ENCODE assay signal across 12 mouse cellular contexts in the genomic region with DNA sequence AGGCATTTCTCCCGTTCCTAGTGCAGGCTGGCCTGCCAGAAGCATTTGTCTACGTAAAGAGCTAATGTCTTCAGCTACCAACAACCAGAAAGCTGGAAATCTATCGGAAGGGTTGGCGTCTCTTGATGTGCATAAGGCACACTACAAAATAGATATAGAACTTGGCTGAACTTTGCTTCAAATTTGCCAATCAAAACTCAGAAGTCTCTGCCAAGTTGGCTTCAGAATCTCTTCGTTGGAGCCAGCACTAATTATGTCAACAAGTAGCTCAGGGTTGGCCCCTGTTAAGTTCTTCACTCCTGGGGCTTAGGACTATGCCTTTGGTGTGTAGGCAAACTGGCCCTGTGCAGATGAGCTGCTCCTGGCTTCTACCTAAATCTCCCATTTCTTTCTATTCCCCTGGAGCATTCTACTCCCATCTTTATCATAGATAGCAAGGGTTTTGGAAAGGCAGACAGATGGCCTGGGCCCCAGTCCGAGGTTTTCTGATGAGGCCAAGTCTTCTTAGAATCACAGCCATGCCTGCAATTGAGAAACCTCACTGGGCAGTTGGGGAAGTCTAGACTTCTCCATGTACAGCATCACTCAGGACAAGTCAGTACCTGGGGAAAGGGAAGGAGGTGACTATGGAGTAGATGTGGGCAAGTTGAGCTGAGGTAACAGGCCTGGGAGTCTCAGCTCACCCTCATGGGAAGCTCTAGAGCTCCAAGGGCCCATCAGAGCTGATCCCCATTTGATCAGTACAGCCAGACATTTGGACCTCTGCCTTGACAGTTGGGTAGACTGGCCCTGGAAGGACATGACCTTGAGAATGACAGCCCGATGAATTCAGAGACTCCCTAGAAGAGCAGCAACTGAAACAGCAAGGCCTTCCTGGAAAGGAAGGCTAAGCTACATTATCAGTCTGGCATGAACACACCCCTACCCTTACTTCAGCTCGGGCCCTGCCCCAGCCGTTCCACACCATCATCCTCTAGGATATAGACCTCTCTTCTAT.
DNase-seq lines count a peak whose midpoint lies in the region; ATAC-seq and TF ChIP-seq lines count a peak whose summit lies in the region.
"Had no signal": no experiment of that assay in that cellular context is flagged by ENCODE, and none has a peak within 500 bp of the region (broad histone marks: within the 10 kb centered on the region; RNA-seq: fewer than 3 reads in every experiment).

No protein-coding gene starts in this region.

- ATAC-seq in heart, embryonic 11.5 days (replicated peaks; ENCODE audit: insufficient number of reproducible peaks, low FRiP score, low TSS enrichment) = no peak
- no peak for ATAC-seq in heart, embryonic 13.5 days (ENCODE audit: extremely low read depth, insufficient number of reproducible peaks, low FRiP score, low TSS enrichment)
- ATAC-seq in frontal cortex, adult (ENCODE audit: low TSS enrichment) = no peak
- ATAC-seq: hindbrain, embryonic 16.5 days had no signal

- peak; percentile 58 to 68 for DNase-seq in heart, adult 18-20 months
- DNase-seq in adrenal gland, postnatal 36 days = peak; percentile 54 to 64
- no peak for DNase-seq in kidney, postnatal 36 days
- no peak for DNase-seq in right cerebral cortex, postnatal 25 days
- DNase-seq: liver, embryonic 13.5 days; retina, postnatal 1 day; thymus, adult 2 months had no signal

- peaks cover 3% of the 10 kb centered on the region; the same call in 1 of the 2 replicates for H3K4me1 ChIP-seq in heart, embryonic 11.5 days (ENCODE audit: control insufficient read depth, insufficient read depth, low read length)
- no peaks in the 10 kb centered on the region for H3K4me1 ChIP-seq in ES-Bruce4 (ENCODE audit: control insufficient read depth, insufficient read depth, low read length)
- H3K4me1 ChIP-seq in heart, embryonic 13.5 days = peaks cover 47% of the 10 kb centered on the region
- H3K4me1 ChIP-seq: liver, embryonic 13.5 days had no signal

- WGBS in heart, embryonic 11.5 days (ENCODE audit: insufficient replicate concordance) = 83% methylated on average over 9 of the region's 9 CpGs
- 67% methylated on average over 9 of the region's 9 CpGs for WGBS in heart, embryonic 13.5 days

- no peak for TF ChIP-seq EP300 in ES-Bruce4 (IDR thresholded peaks at IDR 0.05; ENCODE audit: insufficient read depth, low read depth, low read length)

- TF ChIP-seq CTCF in ES-Bruce4 (IDR thresholded peaks at IDR 0.05; ENCODE audit: low read depth, low read length) = no peak

- no peak for TF ChIP-seq POLR2A in ES-Bruce4 (IDR thresholded peaks at IDR 0.05; ENCODE audit: insufficient read depth, low read length)

- no peak overlapping the region for H3K9ac ChIP-seq in heart, embryonic 11.5 days (ENCODE audit: low read depth, low read length)
- H3K9ac ChIP-seq in ES-Bruce4 (ENCODE audit: low read depth, poor library complexity, severe bottlenecking) = no peak overlapping the region
- H3K9ac ChIP-seq in heart, embryonic 13.5 days = no peak overlapping the region
- H3K9ac ChIP-seq: liver, embryonic 13.5 days had no signal

- H3K27me3 ChIP-seq in heart, embryonic 11.5 days (ENCODE audit: control insufficient read depth, insufficient read depth, low read length) = no peaks in the 10 kb centered on the region; the same call in 1 of the 2 replicates
- H3K27me3 ChIP-seq in ES-Bruce4 (ENCODE audit: control insufficient read depth, insufficient read depth, low read length, poor library complexity, severe bottlenecking) = no peaks in the 10 kb centered on the region
- no peaks in the 10 kb centered on the region for H3K27me3 ChIP-seq in heart, embryonic 13.5 days (replicated peaks)
- H3K27me3 ChIP-seq: liver, embryonic 13.5 days had no signal

- no peaks in the 10 kb centered on the region for H3K36me3 ChIP-seq in heart, embryonic 11.5 days (ENCODE audit: control insufficient read depth, insufficient read depth, low read length)
- no peaks in the 10 kb centered on the region for H3K36me3 ChIP-seq in ES-Bruce4 (ENCODE audit: control insufficient read depth, insufficient read depth, low read length, poor library complexity, severe bottlenecking)
- H3K36me3 ChIP-seq in heart, embryonic 13.5 days = no peaks in the 10 kb centered on the region
- H3K36me3 ChIP-seq: liver, embryonic 13.5 days had no signal

- no peak overlapping the region for H3K27ac ChIP-seq in heart, embryonic 11.5 days (ENCODE audit: low read depth, low read length)
- H3K27ac ChIP-seq in ES-Bruce4 (ENCODE audit: insufficient read depth, low read length) = peak overlapping the region; percentile 70
- peak overlapping the region; percentile 28 for H3K27ac ChIP-seq in heart, embryonic 13.5 days (replicated peaks)
- H3K27ac ChIP-seq: liver, embryonic 13.5 days had no signal

- no peaks in the 10 kb centered on the region for H3K9me3 ChIP-seq in heart, embryonic 11.5 days (replicated peaks; ENCODE audit: control insufficient read depth, low read length)
- H3K9me3 ChIP-seq in ES-Bruce4 (replicated peaks; ENCODE audit: control insufficient read depth, insufficient read depth, low read length, poor library complexity, severe bottlenecking) = no peaks in the 10 kb centered on the region
- H3K9me3 ChIP-seq in heart, embryonic 13.5 days = no peaks in the 10 kb centered on the region
- H3K9me3 ChIP-seq: liver, embryonic 13.5 days had no signal

- no peak overlapping the region for H3K4me3 ChIP-seq in heart, embryonic 11.5 days (ENCODE audit: low read depth, low read length)
- H3K4me3 ChIP-seq in ES-Bruce4 (ENCODE audit: low read depth, low read length) = no peak overlapping the region
- no peak overlapping the region for H3K4me3 ChIP-seq in heart, embryonic 13.5 days
- H3K4me3 ChIP-seq: liver, embryonic 13.5 days had no signal

- H3K4me2 ChIP-seq in heart, embryonic 11.5 days = no peak overlapping the region
- no peak overlapping the region for H3K4me2 ChIP-seq in heart, embryonic 13.5 days
- H3K4me2 ChIP-seq: liver, embryonic 13.5 days had no signal

Comparison
In these comparisons a context has a peak if more than half of its experiments do, and no peak if none do; other contexts are left out.
1. DNase-seq: peak in heart, adult 18-20 months (2 of 2) and adrenal gland, postnatal 36 days (2 of 2); none in kidney, postnatal 36 days (0 of 2) and right cerebral cortex, postnatal 25 days (single experiment).